Mouse (Mus musculus) brain, embryonic 14.5 days (tissue): ENCODE results near the gene Rnf220. TPM values are rescaled to one million over a fixed set of nuclear protein-coding genes. Genes with fewer than 3 reads are reported as not detected.
A peak's percentile ranks its signal among the peaks of the same experiment; 100 is the strongest.

ENCODE experiments used
- DNase-seq: peaks from one replicate; pipeline ENCODE4 v3.0.0-alpha.2; 2011; ENCODE audit warnings: low read depth
- CTCF ChIP-seq: fragments of 200-500 bp; IDR thresholded peaks from 2 replicates; pipeline ENCODE4 v1.5.1; 2012; ENCODE audit warnings: inconsistent platforms, mild to moderate bottlenecking, moderate library complexity, borderline replicate concordance; ENCODE audit not compliant: insufficient read depth, insufficient read length; ENCODE audit errors: extremely low read depth
- POLR2A ChIP-seq: fragments of 200-500 bp; IDR thresholded peaks from 2 replicates; pipeline ENCODE4 v1.6.1; 2012; ENCODE audit warnings: mild to moderate bottlenecking, inconsistent platforms, borderline replicate concordance; ENCODE audit not compliant: poor library complexity, insufficient read depth, insufficient read length, severe bottlenecking; ENCODE audit errors: extremely low read depth
- polyA plus RNA-seq: library from polyadenylated mRNA; depleted of rRNA; stranded (reverse); fragments of >200 nt; gene quantifications from 2 replicates; pipeline ENCODE4 v1.2.3, GENCODE M21; 2012

Gene Rnf220
- polyA plus RNA-seq, 1 experiment = 183 TPM

DNA sequence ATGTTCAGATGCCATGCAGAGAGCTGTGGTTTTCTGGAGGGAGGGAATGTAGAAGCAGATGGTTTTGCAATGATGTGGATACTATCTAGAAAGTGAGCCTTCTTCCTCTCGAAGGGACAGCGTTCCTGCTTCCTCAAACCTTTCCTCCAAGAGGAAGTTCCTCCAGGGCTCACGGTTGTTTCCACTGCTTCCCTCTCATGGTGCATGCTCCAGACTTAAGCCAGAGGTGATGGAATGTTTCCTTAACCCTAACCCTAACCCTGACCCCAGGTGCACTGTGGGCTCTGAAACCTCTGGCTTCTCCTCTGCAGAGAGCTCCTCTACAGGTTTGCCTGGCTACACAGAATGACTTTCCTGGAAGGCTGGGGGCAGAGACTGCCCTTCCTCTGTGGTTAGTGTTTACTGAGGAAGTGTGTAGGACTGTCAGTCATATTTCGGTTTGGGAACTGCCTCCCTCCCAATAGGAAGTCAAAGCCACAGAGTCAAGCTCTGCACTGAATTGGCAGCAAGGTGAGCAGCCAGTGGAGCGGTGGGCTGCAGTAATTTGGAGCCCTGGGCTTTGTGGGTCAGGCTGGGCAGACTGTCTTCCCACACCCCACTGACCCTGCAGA, 242.7 kb downstream of the Rnf220 start:
- DNase-seq = no peak
- no peak for TF ChIP-seq CTCF

DNA sequence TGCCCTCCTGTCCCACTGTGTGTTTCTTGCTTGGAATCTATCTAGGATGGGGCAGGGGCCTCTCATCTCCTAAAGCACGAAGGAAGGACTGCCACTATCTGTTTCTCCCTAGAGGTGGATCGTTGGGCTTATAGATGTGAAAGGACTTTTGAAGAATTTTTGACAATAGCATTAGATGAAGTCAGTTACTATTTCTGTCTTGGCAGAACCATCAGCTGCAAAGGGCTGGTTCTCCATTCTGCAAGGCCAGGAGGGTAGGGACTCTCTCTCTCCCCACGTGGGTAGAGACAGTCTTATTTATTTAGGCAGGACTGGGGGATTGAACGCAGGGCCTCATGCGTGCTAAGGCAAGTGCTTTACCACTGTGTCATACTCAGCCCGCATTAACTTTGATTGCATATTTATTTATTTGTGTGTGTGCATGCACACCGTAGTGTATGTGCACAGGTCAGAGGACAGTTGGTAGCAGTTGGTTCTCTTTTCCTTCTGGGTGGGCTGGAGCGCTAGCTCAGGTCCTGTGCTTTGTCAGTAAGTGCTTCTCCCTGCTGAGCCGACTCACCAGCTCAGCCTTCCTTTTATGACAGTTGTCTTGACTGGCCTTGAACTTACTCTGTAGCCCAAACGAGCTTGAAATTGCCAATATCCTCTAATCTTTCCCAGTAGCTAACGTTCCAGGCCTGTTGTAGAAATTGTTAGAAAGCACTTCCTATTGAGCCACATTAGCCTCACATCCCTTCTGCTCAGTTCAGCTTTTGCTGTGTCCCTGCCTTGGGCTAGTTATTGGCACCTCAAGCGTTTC, 243.4 kb downstream of the Rnf220 start:
- TF ChIP-seq CTCF = no peak
- TF ChIP-seq POLR2A = no peak
- DNase-seq = no peak

DNA sequence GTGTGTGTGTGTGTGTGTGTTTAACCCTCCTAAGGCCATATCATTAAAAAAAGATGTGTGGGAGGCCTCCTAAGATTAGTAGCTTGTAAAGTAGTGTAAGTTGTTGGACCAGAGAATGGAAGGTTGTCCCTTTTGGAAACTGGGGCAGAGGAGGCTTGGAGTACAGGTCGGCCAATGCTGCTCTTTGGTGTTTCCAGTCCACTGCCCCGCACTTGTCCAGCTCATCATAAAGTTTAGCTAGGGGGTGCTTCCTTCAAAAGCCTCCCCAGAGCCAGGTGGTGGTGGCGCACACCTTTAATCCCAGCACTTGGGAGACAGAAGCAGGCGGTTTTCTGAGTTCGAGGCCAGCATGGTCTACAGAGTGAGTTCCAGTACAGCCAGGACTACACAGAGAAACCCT, 244.1 kb downstream of the Rnf220 start:
- TF ChIP-seq CTCF (no peak), POLR2A (no peak)
- DNase-seq = no peak

DNA sequence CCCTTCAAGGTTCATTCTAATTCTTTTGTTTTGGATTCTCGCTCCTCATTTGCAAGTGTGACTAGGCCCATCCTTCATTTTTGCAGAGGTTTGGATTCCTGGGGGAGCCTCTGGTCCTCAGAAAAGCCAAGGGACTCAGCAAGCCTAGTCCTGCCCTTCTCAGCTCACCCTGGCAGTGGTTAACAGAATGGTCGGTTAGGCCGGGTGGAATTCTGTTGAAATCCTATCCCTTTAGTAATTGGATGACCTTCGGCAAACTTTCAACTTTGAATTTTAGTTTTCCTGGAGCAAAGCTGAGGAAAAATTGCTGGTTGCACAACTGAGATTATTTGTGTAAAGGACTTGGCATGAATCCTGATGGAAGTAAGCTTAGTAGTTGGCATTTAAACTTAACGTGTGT, 244.5 kb downstream of the Rnf220 start:
- DNase-seq = no peak
- TF ChIP-seq POLR2A = no peak
- no peak for TF ChIP-seq CTCF

DNA sequence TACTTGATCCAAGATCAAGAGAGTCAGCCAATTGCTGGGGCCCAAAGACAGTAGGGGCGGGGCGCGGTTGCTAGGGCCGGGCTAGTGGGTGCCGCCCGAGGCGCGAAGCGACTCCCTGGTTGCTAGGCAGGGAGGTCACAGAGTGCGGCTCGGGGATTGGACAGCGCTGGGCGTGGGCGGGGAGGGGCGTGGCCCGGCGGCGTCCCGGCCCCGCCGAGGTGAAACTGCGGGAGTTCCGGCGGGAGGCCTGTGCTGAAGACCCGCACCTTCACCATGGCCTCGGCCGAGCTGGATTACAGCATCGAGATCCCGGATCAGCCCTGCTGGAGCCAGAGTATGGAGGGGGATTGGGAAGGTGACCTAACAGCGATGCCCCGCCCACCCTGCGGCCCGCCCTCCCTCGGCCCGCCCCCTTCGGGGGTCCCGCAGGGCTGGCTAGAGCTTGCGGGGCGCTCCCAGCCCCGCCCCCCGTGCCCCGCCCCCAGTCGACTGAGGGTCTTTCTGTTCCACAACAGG, 245.0 kb downstream of the Rnf220 start, which contains the start of the genes Tmem53 and Armh1:
TSS of gene Tmem53 (plus strand) at position 151 of the 516 bp plus-strand sequence.
TSS of gene Armh1 (minus strand) at position 325 of the 516 bp plus-strand sequence.
- DNase-seq = peak; percentile 94
- TF ChIP-seq POLR2A (no peak), CTCF (no peak)

DNA sequence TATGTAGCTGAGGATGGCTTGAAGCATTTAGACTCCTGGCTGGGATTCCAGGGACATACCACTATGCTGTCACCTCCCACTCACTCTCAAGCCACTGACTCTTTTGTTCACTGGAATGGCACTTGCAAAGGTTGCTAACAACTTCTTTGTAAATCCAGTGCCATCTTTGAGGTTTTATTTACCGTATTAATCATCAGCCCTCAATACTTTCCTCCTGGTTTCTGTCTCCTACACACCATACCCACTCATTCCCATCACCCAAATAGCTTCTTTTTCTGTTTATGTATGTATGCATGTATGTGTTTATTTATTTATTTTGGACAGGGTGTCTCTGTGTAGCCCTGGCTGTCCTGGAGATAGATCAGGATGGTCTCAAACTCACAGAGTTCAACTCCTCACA, 245.9 kb downstream of the Rnf220 start:
- no peak for DNase-seq

DNA sequence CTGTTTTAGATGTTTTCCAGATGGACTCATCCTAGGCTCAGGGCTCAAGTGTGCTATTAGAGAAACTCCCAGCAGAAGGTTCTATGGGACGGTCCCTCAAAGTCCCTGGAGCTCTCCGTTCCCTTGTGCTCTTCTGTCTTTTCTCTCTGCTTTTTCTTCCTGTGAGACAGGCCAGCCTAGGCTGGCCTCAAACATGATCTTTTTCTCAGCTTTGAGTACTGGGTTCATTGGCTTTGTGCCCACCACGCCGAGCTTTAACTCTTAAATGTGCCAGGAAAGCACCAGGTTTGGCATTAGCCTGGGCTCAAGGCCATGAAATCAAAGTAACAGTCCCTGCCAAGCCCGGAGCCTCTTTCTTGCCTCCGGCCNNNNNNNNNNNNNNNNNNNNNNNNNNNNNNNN, 256.0 kb downstream of the Rnf220 start:
- DNase-seq = peak; percentile 72
- TF ChIP-seq POLR2A = no peak
- no peak for TF ChIP-seq CTCF

More for the DNA sequence above, 245.9 kb downstream of the Rnf220 start:
- TF ChIP-seq POLR2A (no peak), CTCF (no peak)

DNA sequence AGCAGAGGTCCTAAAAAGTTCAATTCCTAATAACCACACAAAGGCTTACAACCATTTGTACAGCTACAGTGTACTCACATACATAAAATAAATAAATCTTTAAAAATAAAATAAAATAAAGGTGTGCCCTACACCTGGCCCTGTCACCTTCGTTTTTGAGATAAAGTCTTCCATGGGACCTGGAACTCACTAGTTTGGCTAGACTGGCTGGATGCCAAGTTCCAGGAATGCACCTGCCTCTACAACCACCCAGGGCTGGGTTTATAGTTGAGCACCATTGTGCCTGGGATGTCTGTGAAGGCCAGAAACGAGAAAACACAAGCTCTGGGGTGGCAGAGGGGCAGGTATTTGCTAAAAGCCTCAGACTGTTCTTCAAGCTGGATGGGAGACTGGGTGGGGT, 257.7 kb downstream of the Rnf220 start:
- TF ChIP-seq POLR2A = no peak
- TF ChIP-seq CTCF = no peak
- DNase-seq = no peak

DNA sequence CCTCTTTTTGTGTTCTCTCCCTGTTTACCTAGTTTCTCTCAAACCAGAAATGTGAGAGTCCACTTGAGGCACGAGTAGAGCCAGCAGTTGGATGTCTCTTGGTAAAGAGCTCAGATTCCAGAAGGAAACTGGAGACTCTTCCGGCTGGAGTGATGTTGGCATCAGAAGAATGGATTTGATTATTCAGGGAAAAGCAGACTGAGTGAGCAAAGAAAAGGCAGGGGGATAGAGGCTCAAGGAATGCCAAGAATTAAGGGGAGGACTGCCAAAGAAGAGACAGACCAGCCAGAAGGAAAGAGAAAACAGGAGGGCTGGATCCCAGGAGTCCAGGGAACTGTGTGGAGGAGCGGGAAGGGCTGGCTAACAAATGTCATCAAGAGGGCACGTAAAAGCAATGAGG, 261.0 kb downstream of the Rnf220 start:
- TF ChIP-seq CTCF (no peak), POLR2A (no peak)
- DNase-seq = peak; percentile 64

DNA sequence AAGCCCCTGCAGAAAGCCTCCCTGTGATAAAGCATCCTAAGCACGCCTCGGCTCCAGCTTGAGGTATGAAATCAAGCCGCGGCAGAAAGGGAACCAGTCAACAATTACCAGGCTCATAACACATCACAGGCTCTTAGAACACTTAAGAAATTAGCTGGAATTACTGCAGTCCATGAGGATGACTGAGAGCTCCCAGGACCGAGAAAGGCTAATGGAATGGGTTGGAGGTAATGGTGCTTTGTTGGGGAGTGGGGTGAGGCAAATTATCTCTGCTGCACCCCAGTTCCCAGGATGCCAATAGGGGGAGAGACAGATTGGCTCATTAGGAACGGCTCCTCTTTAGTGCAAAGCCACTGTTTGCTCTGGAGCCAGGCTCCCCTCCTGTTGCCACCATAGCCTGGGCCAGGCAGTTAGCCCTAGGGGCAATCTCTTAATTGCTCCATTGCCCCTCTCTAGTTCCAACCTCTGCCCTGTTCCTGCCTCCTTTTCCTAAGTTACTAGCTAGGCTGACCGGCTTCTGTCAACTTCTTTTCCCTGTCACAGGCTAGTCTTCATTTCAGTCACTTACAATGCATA, 262.6 kb downstream of the Rnf220 start:
- peak; percentile 45 for DNase-seq
- TF ChIP-seq CTCF = no peak
- no peak for TF ChIP-seq POLR2A

DNA sequence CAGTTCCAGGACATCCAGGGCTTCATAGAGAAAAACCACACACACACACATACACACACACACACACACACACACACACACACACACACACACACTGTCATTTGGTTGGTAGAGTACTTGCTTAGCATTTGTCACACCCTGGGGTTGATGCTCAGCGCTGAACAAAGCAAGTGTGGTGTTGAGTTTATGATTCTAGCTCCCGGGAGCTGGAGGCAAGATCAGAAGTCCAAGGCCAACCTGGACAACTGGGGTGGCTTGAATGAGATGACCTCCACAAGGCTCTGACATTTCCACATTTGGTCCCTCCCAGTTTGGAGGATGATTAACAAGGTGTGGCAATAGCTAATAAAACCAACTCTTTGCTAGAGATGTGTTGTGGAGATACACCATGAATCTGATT, 265.6 kb downstream of the Rnf220 start:
- no peak for DNase-seq
- TF ChIP-seq CTCF (no peak), POLR2A (no peak)

DNA sequence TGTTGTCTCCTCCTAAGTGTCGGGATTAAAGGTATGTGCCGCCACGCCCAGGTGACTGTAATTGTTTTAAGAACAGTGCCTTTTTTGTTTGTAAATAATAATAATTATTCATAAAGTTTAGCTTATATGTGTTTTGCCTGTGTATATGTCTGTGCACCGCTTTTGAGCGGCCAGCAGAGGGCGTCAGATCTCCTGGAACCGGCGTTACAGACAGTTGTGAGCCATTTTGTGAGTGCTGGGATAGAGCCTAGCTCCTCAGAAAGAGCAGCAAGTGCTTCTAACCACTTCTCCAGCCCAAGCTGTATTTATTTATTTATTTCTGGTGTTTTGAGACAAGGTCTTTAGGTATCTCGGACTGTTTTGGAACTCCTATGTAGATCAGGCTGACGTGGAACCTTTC, 266.5 kb downstream of the Rnf220 start:
- TF ChIP-seq CTCF (peak; percentile 51; the same call in 1 of the 2 replicates), POLR2A (no peak)
- DNase-seq = no peak

DNA sequence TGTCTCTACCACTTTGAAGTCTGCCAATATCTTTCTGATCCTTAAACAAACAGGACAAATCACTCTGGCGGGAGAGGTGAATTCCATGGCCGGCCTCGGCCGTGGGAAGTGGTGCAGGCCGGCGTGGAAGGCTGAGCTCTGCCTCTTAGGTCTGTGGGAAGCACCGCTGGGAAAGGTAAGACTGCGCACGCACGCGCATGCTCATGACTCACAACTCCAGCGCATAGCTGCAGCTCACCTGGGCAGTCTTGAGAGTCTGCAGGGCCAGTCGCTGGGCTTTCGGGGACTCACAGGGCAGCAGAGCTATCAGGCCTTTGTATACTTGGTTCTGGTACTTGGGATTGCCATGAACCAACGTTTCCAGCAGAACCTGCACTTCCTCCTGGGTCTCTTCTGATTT, 267.3 kb downstream of the Rnf220 start:
- no peak for TF ChIP-seq POLR2A
- no peak for TF ChIP-seq CTCF
- no peak for DNase-seq
